Mouse (Mus musculus): ENCODE measurements around the gene Pheta2. TPM values are rescaled to one million over a fixed set of nuclear protein-coding genes. Genes with fewer than 3 reads are reported as not detected.

Pheta2 gene
- polyA plus RNA-seq, 1 experiment, result 0.45 TPM

- WGBS, result 74% methylated on average over 5 of the region's 5 CpGs
These were observed 39.0 kb downstream of the Pheta2 start for GRCm38 (mm10) chr15:82377701-82378100.

GRCm38 (mm10) chr15:82378261-82379180, 39.8 kb downstream of the Pheta2 start:
- DNase-seq, result peak; percentile 56
- TF ChIP-seq POLR2A (IDR thresholded peaks at IDR 0.05; ENCODE audit: low read depth, low read length) (no peak), CTCF (conservative IDR thresholded peaks at IDR 0.05; ENCODE audit: insufficient read depth, insufficient read length, low read depth, low read length) (no peak)
- Histone ChIP-seq H3K27ac (ENCODE audit: insufficient read depth, low read depth, low read length) (peak overlapping the region; percentile 86), H3K36me3 (ENCODE audit: control insufficient read depth, insufficient read depth, low read length) (no peaks in the 10 kb centered on the region), H3K4me3 (ENCODE audit: insufficient read depth, low read depth, low read length) (peak overlapping the region; percentile 12), H3K27me3 (replicated peaks; ENCODE audit: control insufficient read depth, insufficient read depth, low read length) (no peaks in the 10 kb centered on the region), H3K4me1 (ENCODE audit: control insufficient read depth, insufficient read depth, low read length) (peaks cover 11% of the 10 kb centered on the region; the same call in 1 of the 2 replicates)
- WGBS, result 32% methylated on average over 15 of the region's 15 CpGs

More at GRCm38 (mm10) chr15:82377701-82378100, 39.0 kb downstream of the Pheta2 start:
- peak overlapping the region; percentile 86 for H3K27ac ChIP-seq (ENCODE audit: insufficient read depth, low read depth, low read length)
- H3K4me3 ChIP-seq (ENCODE audit: insufficient read depth, low read depth, low read length), result no peak overlapping the region
- no peaks in the 10 kb centered on the region for H3K27me3 ChIP-seq (replicated peaks; ENCODE audit: control insufficient read depth, insufficient read depth, low read length)
- TF ChIP-seq CTCF (conservative IDR thresholded peaks at IDR 0.05; ENCODE audit: insufficient read depth, insufficient read length, low read depth, low read length), result no peak
- DNase-seq, result no peak
- peaks cover 11% of the 10 kb centered on the region; the same call in 1 of the 2 replicates for H3K4me1 ChIP-seq (ENCODE audit: control insufficient read depth, insufficient read depth, low read length)
- no peaks in the 10 kb centered on the region for H3K36me3 ChIP-seq (ENCODE audit: control insufficient read depth, insufficient read depth, low read length)

- H3K27ac ChIP-seq (ENCODE audit: insufficient read depth, low read depth, low read length), result peak overlapping the region; percentile 86
- no peaks in the 10 kb centered on the region for H3K27me3 ChIP-seq (replicated peaks; ENCODE audit: control insufficient read depth, insufficient read depth, low read length)
- TF ChIP-seq POLR2A (IDR thresholded peaks at IDR 0.05; ENCODE audit: low read depth, low read length), result no peak
- no peak for TF ChIP-seq CTCF (conservative IDR thresholded peaks at IDR 0.05; ENCODE audit: insufficient read depth, insufficient read length, low read depth, low read length)
- H3K4me3 ChIP-seq (ENCODE audit: insufficient read depth, low read depth, low read length), result peak overlapping the region; percentile 65
- no peak for DNase-seq
- 23% methylated on average over 7 of the region's 7 CpGs for WGBS
- H3K36me3 ChIP-seq (ENCODE audit: control insufficient read depth, insufficient read depth, low read length), result no peaks in the 10 kb centered on the region
- H3K4me1 ChIP-seq (ENCODE audit: control insufficient read depth, insufficient read depth, low read length), result peaks cover 11% of the 10 kb centered on the region; the same call in 1 of the 2 replicates
These were observed 40.7 kb downstream of the Pheta2 start for GRCm38 (mm10) chr15:82379511-82379870.

- DNase-seq, result peak; percentile 77
- peak within 1 kb of the TSS; percentile 86 for H3K27ac ChIP-seq (ENCODE audit: insufficient read depth, low read depth, low read length)
- peak; percentile 18 for TF ChIP-seq POLR2A (IDR thresholded peaks at IDR 0.05; ENCODE audit: low read depth, low read length)
- no peak for TF ChIP-seq CTCF (conservative IDR thresholded peaks at IDR 0.05; ENCODE audit: insufficient read depth, insufficient read length, low read depth, low read length)
- H3K27me3 ChIP-seq (replicated peaks; ENCODE audit: control insufficient read depth, insufficient read depth, low read length), result no peaks in the 10 kb centered on the region
- no peaks in the 10 kb centered on the region for H3K36me3 ChIP-seq (ENCODE audit: control insufficient read depth, insufficient read depth, low read length)
- H3K4me3 ChIP-seq (ENCODE audit: insufficient read depth, low read depth, low read length), result peak within 1 kb of the TSS; percentile 65
- peaks cover 11% of the 10 kb centered on the region; the same call in 1 of the 2 replicates for H3K4me1 ChIP-seq (ENCODE audit: control insufficient read depth, insufficient read depth, low read length)
- 2% methylated on average over 18 of the region's 24 CpGs for WGBS
These were observed 41.4 kb downstream of the Pheta2 start, which contains the start of gene Cyp2d22 for GRCm38 (mm10) chr15:82379871-82380713. TSS of gene Cyp2d22 (minus strand) at chr15:82380260.

- Histone ChIP-seq H3K27ac (ENCODE audit: insufficient read depth, low read depth, low read length) (peak overlapping the region; percentile 75), H3K36me3 (ENCODE audit: control insufficient read depth, insufficient read depth, low read length) (no peaks in the 10 kb centered on the region), H3K27me3 (replicated peaks; ENCODE audit: control insufficient read depth, insufficient read depth, low read length) (no peaks in the 10 kb centered on the region), H3K4me3 (ENCODE audit: insufficient read depth, low read depth, low read length) (peak overlapping the region; percentile 65), H3K4me1 (ENCODE audit: control insufficient read depth, insufficient read depth, low read length) (peaks cover 11% of the 10 kb centered on the region; the same call in 1 of the 2 replicates)
- WGBS, result 24% methylated on average over 7 of the region's 7 CpGs
- no peak for TF ChIP-seq POLR2A (IDR thresholded peaks at IDR 0.05; ENCODE audit: low read depth, low read length)
- no peak for TF ChIP-seq CTCF (conservative IDR thresholded peaks at IDR 0.05; ENCODE audit: insufficient read depth, insufficient read length, low read depth, low read length)
- DNase-seq, result no peak
These were observed 41.9 kb downstream of the Pheta2 start for GRCm38 (mm10) chr15:82380714-82381062.

- no peak overlapping the region for H3K4me3 ChIP-seq (ENCODE audit: insufficient read depth, low read depth, low read length)
- no peaks in the 10 kb centered on the region for H3K27me3 ChIP-seq (replicated peaks; ENCODE audit: control insufficient read depth, insufficient read depth, low read length)
- TF ChIP-seq CTCF (conservative IDR thresholded peaks at IDR 0.05; ENCODE audit: insufficient read depth, insufficient read length, low read depth, low read length) (no peak), POLR2A (IDR thresholded peaks at IDR 0.05; ENCODE audit: low read depth, low read length) (no peak)
- no peaks in the 10 kb centered on the region for H3K36me3 ChIP-seq (ENCODE audit: control insufficient read depth, insufficient read depth, low read length)
- H3K4me1 ChIP-seq (ENCODE audit: control insufficient read depth, insufficient read depth, low read length), result peaks cover 4% of the 10 kb centered on the region; the same call in 1 of the 2 replicates
- WGBS, result 96% methylated on average over 2 of the region's 2 CpGs
- no peak overlapping the region for H3K27ac ChIP-seq (ENCODE audit: insufficient read depth, low read depth, low read length)
- DNase-seq, result no peak
These were observed 43.7 kb downstream of the Pheta2 start for GRCm38 (mm10) chr15:82382441-82382840.
